Mouse (Mus musculus) skeletal muscle tissue, postnatal 0 days (tissue): ENCODE results near the gene Akr1cl. TPM values are rescaled to one million over a fixed set of nuclear protein-coding genes. Genes with fewer than 3 reads are reported as not detected.

Experiments used
- polyA plus RNA-seq: library from polyadenylated mRNA; unstranded; fragments of >200 nt; fragmentation: Nextera tagmentation; extraction: Ambion mirVana; gene quantifications from 2 replicates; pipeline ENCODE4 v1.2.1, GENCODE M21; 2015

The Akr1cl gene
- polyA plus RNA-seq: 0.09 TPM in 1 of 2 replicates, not detected in the other

GRCm38 (mm10) chr1:65032641-65033040 is at the start of gene Akr1cl:
Gene Akr1cl, minus strand, starts transcription at chr1:65032759.

GRCm38 (mm10) chr1:65082188-65082587 is 49.6 kb upstream of the Akr1cl start, which contains the start of gene Crygb:
Gene Crygb, minus strand, starts transcription at chr1:65082288.

DNA sequence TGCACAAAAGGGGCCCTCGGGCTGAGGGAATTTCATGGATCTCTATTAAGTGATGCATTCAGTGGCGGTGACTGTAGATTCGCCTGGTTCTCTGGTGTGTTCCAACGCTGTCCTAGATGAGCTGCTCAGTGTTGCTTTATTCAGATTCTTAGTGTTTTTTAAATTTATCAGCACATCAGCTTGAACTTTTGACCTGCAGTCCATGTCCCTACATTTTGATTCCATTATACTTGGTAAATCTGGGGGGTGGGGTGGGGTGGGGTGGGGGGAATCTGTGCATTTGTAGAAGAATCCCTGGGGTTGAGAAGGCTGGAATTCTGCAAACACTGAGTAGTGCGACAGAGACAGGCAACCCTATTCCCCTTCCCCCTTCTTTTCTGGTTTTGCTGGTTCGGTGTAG is 41.0 kb upstream of the Akr1cl start, which contains the start of gene Crygc:
Crygc (minus strand) TSS at position 101 of the 400 bp plus-strand sequence.

GRCm38 (mm10) chr1:65063352-65063751 is 30.8 kb upstream of the Akr1cl start, which contains the start of gene Crygd:
Gene Crygd, minus strand, starts transcription at chr1:65063452.

DNA sequence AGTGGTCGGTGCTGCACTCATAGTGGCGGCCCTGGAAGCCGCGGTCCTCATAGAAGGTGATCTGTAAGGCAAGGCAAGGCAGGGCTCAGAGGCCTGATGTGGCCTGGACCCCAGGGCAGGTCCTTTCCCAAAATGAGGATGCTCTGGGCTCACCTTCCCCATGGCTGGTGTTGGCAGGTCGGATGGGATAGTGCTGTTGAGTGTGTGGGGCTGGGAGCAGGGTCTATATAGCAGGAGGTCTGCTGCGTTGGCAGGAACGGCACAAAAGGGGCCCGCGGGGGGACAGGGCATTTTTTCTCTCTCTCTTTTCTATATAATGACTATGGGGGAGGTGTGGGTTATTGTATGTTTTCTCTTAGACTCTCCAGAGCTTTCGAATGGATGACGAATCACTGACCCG is 18.4 kb upstream of the Akr1cl start, which contains the start of gene Cryge:
Cryge (minus strand) TSS at position 198 of the 400 bp plus-strand sequence.

Other genes starting within 250 kb of the Akr1cl start
- 2.1 and 2.6 TPM in 2 replicates for gene Plekhm3, start 75.9 kb downstream of the Akr1cl start, polyA plus RNA-seq
- not detected in 2 replicates for gene Cryge, start 18.4 kb upstream of the Akr1cl start, polyA plus RNA-seq
- gene Crygd, start 30.7 kb upstream of the Akr1cl start, polyA plus RNA-seq: not detected in 2 replicates
- gene Crygc, start 40.9 kb upstream of the Akr1cl start, polyA plus RNA-seq: not detected in 2 replicates
- gene Crygb, start 49.5 kb upstream of the Akr1cl start, polyA plus RNA-seq: not detected in 2 replicates
- gene Cryga, start 70.6 kb upstream of the Akr1cl start, polyA plus RNA-seq: not detected in 2 replicates
- not detected in 2 replicates for gene Gm28845, start 86.8 kb upstream of the Akr1cl start, polyA plus RNA-seq
- not detected in 2 replicates for gene D630023F18Rik, start 90.5 kb upstream of the Akr1cl start, polyA plus RNA-seq
- gene Idh1, start 153.7 kb upstream of the Akr1cl start, polyA plus RNA-seq: 48.7 and 98.6 TPM in 2 replicates
- 3.5 and 4.5 TPM in 2 replicates for gene Pikfyve, start 153.9 kb upstream of the Akr1cl start, polyA plus RNA-seq
- not detected in 2 replicates for gene Pth2r, start 249.3 kb upstream of the Akr1cl start, polyA plus RNA-seq